Mouse (Mus musculus) testis, adult 2 months (tissue): ENCODE results near the gene Tmem120b. TPM values are rescaled to one million over a fixed set of nuclear protein-coding genes. Genes with fewer than 3 reads are reported as not detected.

ENCODE experiments used
- H3K27ac ChIP-seq: fragments of 200-500 bp; 2 replicates; pipeline ENCODE4 v1.5.1; 2012; ENCODE audit warnings: low read depth, low read length; ENCODE audit not compliant: control insufficient read depth, insufficient read depth
- H3K27me3 ChIP-seq: fragments of 200-500 bp; 2 replicates; pipeline ENCODE4 v1.6.1; 2012; ENCODE audit warnings: mild to moderate bottlenecking, low read length, moderate library complexity; ENCODE audit not compliant: control insufficient read depth, insufficient read depth
- H3K36me3 ChIP-seq: fragments of 200-500 bp; 2 replicates; pipeline ENCODE4 v1.6.1; 2012; ENCODE audit warnings: mild to moderate bottlenecking, low read length; ENCODE audit not compliant: control insufficient read depth, insufficient read depth
- H3K4me1 ChIP-seq: fragments of 200-500 bp; 2 replicates; pipeline ENCODE4 v1.6.1; 2012; ENCODE audit warnings: low read length; ENCODE audit not compliant: control insufficient read depth, insufficient read depth
- H3K4me3 ChIP-seq: fragments of 200-500 bp; 2 replicates; pipeline ENCODE4 v1.5.1; 2012; ENCODE audit warnings: low read depth, mild to moderate bottlenecking, low read length, moderate library complexity, mixed read lengths; ENCODE audit not compliant: control insufficient read depth
- CTCF ChIP-seq: fragments of 200-500 bp; IDR thresholded peaks from 2 replicates; pipeline ENCODE4 v1.5.1; 2012; ENCODE audit warnings: low read depth, mild to moderate bottlenecking, inconsistent platforms, low read length, moderate library complexity; ENCODE audit not compliant: control insufficient read depth, insufficient read depth, insufficient replicate concordance
- POLR2A ChIP-seq: fragments of 200-500 bp; IDR thresholded peaks from 2 replicates; pipeline ENCODE4 v1.6.1; 2012; ENCODE audit warnings: low read depth, mild to moderate bottlenecking, inconsistent platforms, low read length, moderate library complexity; ENCODE audit not compliant: control insufficient read depth
- polyA plus RNA-seq: library from polyadenylated mRNA; depleted of rRNA; stranded (reverse); fragments of >200 nt; gene quantifications from 2 replicates; pipeline ENCODE4 v1.2.3, GENCODE M21; 2012; rRNA removed

The Tmem120b gene
- polyA plus RNA-seq, 1 experiment = 1.2 TPM

GRCm38 (mm10) chr5:123160341-123160740 is 92.1 kb downstream of the Tmem120b start:
- Histone ChIP-seq H3K36me3 (peaks cover 6% of the 10 kb centered on the region), H3K4me1 (peaks cover 10% of the 10 kb centered on the region), H3K27me3 (no peaks in the 10 kb centered on the region), H3K4me3 (no peak overlapping the region), H3K27ac (peak overlapping the region; percentile 57; the same call in 1 of the 2 replicates)
- no peak for TF ChIP-seq POLR2A
- no peak for TF ChIP-seq CTCF

- no peak overlapping the region for H3K27ac ChIP-seq
- TF ChIP-seq POLR2A (no peak), CTCF (no peak)
- H3K27me3 ChIP-seq = no peaks in the 10 kb centered on the region
- H3K36me3 ChIP-seq = peaks cover 6% of the 10 kb centered on the region
- peaks cover 10% of the 10 kb centered on the region for H3K4me1 ChIP-seq
- no peak overlapping the region for H3K4me3 ChIP-seq
Observed at GRCm38 (mm10) chr5:123162942-123163341, 94.7 kb downstream of the Tmem120b start.

- Histone ChIP-seq H3K4me1 (peaks cover 3% of the 10 kb centered on the region; the same call in 1 of the 2 replicates), H3K4me3 (no peak overlapping the region), H3K36me3 (peaks cover 4% of the 10 kb centered on the region), H3K27me3 (no peaks in the 10 kb centered on the region), H3K27ac (no peak overlapping the region)
- TF ChIP-seq CTCF (no peak), POLR2A (no peak)
Observed at GRCm38 (mm10) chr5:123166437-123166836, 98.2 kb downstream of the Tmem120b start.

Other genes with a start within 250 kb of the Tmem120b start
- 109 and 115 TPM in 2 replicates for gene Anapc5, start 247.1 kb upstream of the Tmem120b start, polyA plus RNA-seq
- 23.2 and 27.3 TPM in 2 replicates for gene Rnf34, start 218.4 kb upstream of the Tmem120b start, polyA plus RNA-seq
- gene Kdm2b, start 78.6 kb upstream of the Tmem120b start, polyA plus RNA-seq = 48.7 and 50.9 TPM in 2 replicates
- 68.0 and 71.3 TPM in 2 replicates for gene Orai1, start 53.3 kb upstream of the Tmem120b start, polyA plus RNA-seq
- 272 and 285 TPM in 2 replicates for gene Morn3, start 21.4 kb upstream of the Tmem120b start, polyA plus RNA-seq
- 0.78 and 1.1 TPM in 2 replicates for gene Rhof, start 64.3 kb downstream of the Tmem120b start, polyA plus RNA-seq
- gene Setd1b, start 73.8 kb downstream of the Tmem120b start, polyA plus RNA-seq = 11.3 and 13.7 TPM in 2 replicates
- gene Psmd9, start 101.0 kb downstream of the Tmem120b start, polyA plus RNA-seq = 36.3 and 37.1 TPM in 2 replicates
- 1.7 TPM in 2 replicates for gene Hpd, start 114.3 kb downstream of the Tmem120b start, polyA plus RNA-seq
- 45.1 and 46.7 TPM in 2 replicates for gene Wdr66, start 183.7 kb downstream of the Tmem120b start, polyA plus RNA-seq